Mouse (Mus musculus): ENCODE results near the gene Rasal1. TPM values are rescaled to one million over a fixed set of nuclear protein-coding genes. Genes with fewer than 3 reads are reported as not detected.

Gene Rasal1
- total and polyA plus RNA-seq, 3 experiments: 0.69 to 4.5 TPM; not detected in 1

DNA sequence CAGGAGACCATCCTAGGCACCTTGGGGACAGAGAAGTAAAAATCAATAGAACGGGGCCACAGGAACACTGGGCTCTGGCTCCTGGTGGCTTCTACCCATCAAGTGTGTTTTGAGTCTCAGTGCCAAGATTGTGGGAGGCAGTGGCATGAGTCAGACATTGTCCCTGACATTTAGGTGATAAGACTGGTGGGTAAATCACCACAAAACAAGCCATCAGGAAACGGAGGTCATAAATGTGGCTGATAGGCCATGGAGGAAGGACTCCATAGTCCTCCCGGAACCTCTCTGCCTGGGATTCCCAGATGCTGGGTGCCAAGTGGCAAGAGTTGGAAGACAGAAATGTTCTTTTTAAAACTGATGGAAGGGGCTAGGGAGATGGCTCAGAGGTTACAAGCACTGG is 4.4 kb upstream of the Rasal1 start:
- no peaks in the 10 kb centered on the region for H3K79me2 ChIP-seq (ENCODE audit: control insufficient read depth, insufficient read depth, low read length, poor library complexity)
- no peak overlapping the region for H3K9ac ChIP-seq (ENCODE audit: control insufficient read depth, low read depth, low read length, poor library complexity, severe bottlenecking)
- peaks cover 0 to 21% of the 10 kb centered on the region in 2 experiments; a peak in 3 of 4 replicates for H3K4me1 ChIP-seq (ENCODE audit: control insufficient read depth in 1 of 2, insufficient read depth in 2 of 2, low read length in 2 of 2)
- H3K27ac ChIP-seq (ENCODE audit: control insufficient read depth, low read depth, low read length): no peak overlapping the region
- no peak overlapping the region for H3K4me3 ChIP-seq (ENCODE audit: control insufficient read depth in 1 of 2, insufficient read depth in 1 of 2, low read depth in 2 of 2, low read length in 2 of 2)
- H3K27me3 ChIP-seq (ENCODE audit: control insufficient read depth in 1 of 2, insufficient read depth in 2 of 2, low read length in 2 of 2): no peaks in the 10 kb centered on the region; a peak in 1 of 4 replicates
- DNase-seq (ENCODE audit: low read depth, low spot score): peak; percentile 57
- peaks cover 0 to 10% of the 10 kb centered on the region in 2 experiments; a peak in 2 of 4 replicates for H3K36me3 ChIP-seq (ENCODE audit: control insufficient read depth in 1 of 2, insufficient read depth in 2 of 2, low read length in 2 of 2)
- H3K9me3 ChIP-seq (replicated peaks; ENCODE audit: insufficient read depth, low read length): no peaks in the 10 kb centered on the region
- TF ChIP-seq USF1 (IDR thresholded peaks at IDR 0.05; ENCODE audit: low read depth, low read length): no peak
- peak; percentile 60 for TF ChIP-seq TAL1 (IDR thresholded peaks at IDR 0.05; ENCODE audit: low read length)
- TF ChIP-seq MYC (IDR thresholded peaks at IDR 0.05; ENCODE audit: low read depth, low read length): no peak
- TF ChIP-seq ETS1 (IDR thresholded peaks at IDR 0.05; ENCODE audit: low read depth, low read length): 0 out of 2 replicates have a peak, but pooled peaks have one; percentile 34
- TF ChIP-seq GABPA (IDR thresholded peaks at IDR 0.05; ENCODE audit: low read depth, low read length): no peak
- TF ChIP-seq MAFK (IDR thresholded peaks at IDR 0.05; ENCODE audit: borderline replicate concordance, low read depth, low read length): no peak
- no peak for TF ChIP-seq POLR2A (IDR thresholded peaks at IDR 0.05; ENCODE audit: control insufficient read depth in 1 of 2, insufficient read depth in 1 of 2, low read depth in 1 of 2, low read length in 2 of 2, poor library complexity in 1 of 2)
- no peak for TF ChIP-seq ZKSCAN1 (IDR thresholded peaks at IDR 0.05; ENCODE audit: low read depth, low read length)
- no peak for TF ChIP-seq UBTF (IDR thresholded peaks at IDR 0.05; ENCODE audit: borderline replicate concordance, insufficient read depth, low read depth, low read length)
- TF ChIP-seq HCFC1 (IDR thresholded peaks at IDR 0.05; ENCODE audit: low read depth, low read length): no peak
- TF ChIP-seq ZMIZ1 (IDR thresholded peaks at IDR 0.05; ENCODE audit: low read depth, low read length): no peak
- no peak for TF ChIP-seq CTCF (IDR thresholded peaks at IDR 0.05 in 2 of 3, conservative IDR thresholded peaks at IDR 0.05 in 1 of 3; ENCODE audit: control insufficient read depth in 1 of 3, insufficient read depth in 1 of 3, low read depth in 2 of 3, low read length in 3 of 3, poor library complexity in 1 of 3, severe bottlenecking in 1 of 3)
- TF ChIP-seq NELFE (IDR thresholded peaks at IDR 0.05; ENCODE audit: low read depth, low read length): no peak
- TF ChIP-seq RAD21 (IDR thresholded peaks at IDR 0.05; ENCODE audit: low read depth, low read length): no peak
- no peak for TF ChIP-seq MAX (IDR thresholded peaks at IDR 0.05; ENCODE audit: low read length)
- TF ChIP-seq KAT2A (conservative IDR thresholded peaks at IDR 0.05; ENCODE audit: low read depth, low read length): no peak
- TF ChIP-seq MXI1 (IDR thresholded peaks at IDR 0.05; ENCODE audit: low read depth, low read length): no peak
- TF ChIP-seq ZC3H11A (IDR thresholded peaks at IDR 0.05; ENCODE audit: low read depth, low read length): no peak
- TF ChIP-seq TCF12 (IDR thresholded peaks at IDR 0.05; ENCODE audit: low read depth, low read length): no peak
- TF ChIP-seq USF2 (IDR thresholded peaks at IDR 0.05; ENCODE audit: borderline replicate concordance in 1 of 2, insufficient read depth in 1 of 2, low read depth in 1 of 2, low read length in 2 of 2): no peak
- TF ChIP-seq NRF1 (IDR thresholded peaks at IDR 0.05; ENCODE audit: insufficient read depth, low read depth, low read length, poor library complexity, severe bottlenecking): no peak
- TF ChIP-seq CHD2 (IDR thresholded peaks at IDR 0.05; ENCODE audit: low read length): no peak
- TF ChIP-seq RCOR1 (IDR thresholded peaks at IDR 0.05; ENCODE audit: low read depth, low read length): peak; percentile 86
- no peak for TF ChIP-seq E2F4 (IDR thresholded peaks at IDR 0.05; ENCODE audit: borderline replicate concordance, low read depth, low read length)
- TF ChIP-seq CHD1 (IDR thresholded peaks at IDR 0.05; ENCODE audit: low read depth, low read length): no peak
- TF ChIP-seq GATA1 (IDR thresholded peaks at IDR 0.05; ENCODE audit: low read depth, low read length): peak; percentile 47; the same call in 1 of the 2 replicates
- TF ChIP-seq EP300 (IDR thresholded peaks at IDR 0.05; ENCODE audit: low read depth in 1 of 2, low read length in 2 of 2): peak; percentile 31 to 45; a peak in 3 of 4 replicates
- TF ChIP-seq POLR2AphosphoS5 (IDR thresholded peaks at IDR 0.05; ENCODE audit: borderline replicate concordance, low read depth, low read length): no peak
- no peak for TF ChIP-seq JUND (IDR thresholded peaks at IDR 0.05; ENCODE audit: low read depth, low read length)

Measured in MEL (cell line).